Mouse (Mus musculus): Measurements from ENCODE around the gene Sec61b. TPM values are rescaled to one million over a fixed set of nuclear protein-coding genes. Genes with fewer than 3 reads are reported as not detected.
A peak's percentile ranks its signal among the peaks of the same experiment; 100 is the strongest.

Sec61b gene
- 412 and 566 TPM in 2 replicates for polyA plus RNA-seq (2014; fragmentation: Nextera tagmentation; extraction: Ambion mirVana)

- Histone ChIP-seq H3K4me1 (ENCODE audit: control insufficient read depth, insufficient read depth, low read length) (peaks cover 14% of the 10 kb centered on the region), H3K9me3 (ENCODE audit: control insufficient read depth, low read length) (no peaks in the 10 kb centered on the region), H3K36me3 (ENCODE audit: control insufficient read depth, insufficient read depth, low read length) (peaks cover 61% of the 10 kb centered on the region), H3K4me3 (ENCODE audit: low read length) (peak within 1 kb of the TSS; percentile 63), H3K9ac (ENCODE audit: low read depth, low read length) (peak within 1 kb of the TSS; percentile 71), H3K27me3 (ENCODE audit: control insufficient read depth, insufficient read depth, low read length) (no peaks in the 10 kb centered on the region), H3K27ac (ENCODE audit: low read depth, low read length) (peak within 1 kb of the TSS; percentile 85), H3K4me2 (replicated peaks; ENCODE audit: low read depth, low read length) (peak within 1 kb of the TSS; percentile 77)
- under 1% methylated on average over 58 of the region's 58 CpGs for WGBS
- ATAC-seq (ENCODE audit: low FRiP score, low TSS enrichment) = peak; percentile 97
Measured at GRCm38 (mm10) chr4:47473968-47474729, at the start of gene Sec61b, which contains the start of gene Alg2. Gene Sec61b, plus strand, starts transcription at chr4:47474658. Gene Alg2, minus strand, starts transcription at chr4:47474333.

- no peak for ATAC-seq (ENCODE audit: low FRiP score, low TSS enrichment)
- 0 out of 2 replicates have a peak, but pooled peaks cover 5% of the 10 kb centered on the region for H3K27me3 ChIP-seq (ENCODE audit: control insufficient read depth, insufficient read depth, low read length)
Measured at GRCm38 (mm10) chr4:47425247-47425830, 49.1 kb upstream of the Sec61b start.

GRCm38 (mm10) chr4:47427606-47428005 lies 46.9 kb upstream of the Sec61b start:
- WGBS = 71% methylated on average over 3 of the region's 3 CpGs

More at GRCm38 (mm10) chr4:47425247-47425830, 49.1 kb upstream of the Sec61b start:
- no peaks in the 10 kb centered on the region for H3K9me3 ChIP-seq (ENCODE audit: control insufficient read depth, low read length)
- H3K9ac ChIP-seq (ENCODE audit: low read depth, low read length) = no peak overlapping the region
- H3K27ac ChIP-seq (ENCODE audit: low read depth, low read length) = no peak overlapping the region
- no peak overlapping the region for H3K4me2 ChIP-seq (replicated peaks; ENCODE audit: low read depth, low read length)
- 80% methylated on average over 16 of the region's 16 CpGs for WGBS
- peaks cover 16% of the 10 kb centered on the region for H3K4me1 ChIP-seq (ENCODE audit: control insufficient read depth, insufficient read depth, low read length)
- no peaks in the 10 kb centered on the region for H3K36me3 ChIP-seq (ENCODE audit: control insufficient read depth, insufficient read depth, low read length)
- no peak overlapping the region for H3K4me3 ChIP-seq (ENCODE audit: low read length)

GRCm38 (mm10) chr4:47430557-47430956 lies 43.9 kb upstream of the Sec61b start:
- Histone ChIP-seq H3K4me3 (ENCODE audit: low read length) (no peak overlapping the region), H3K27ac (ENCODE audit: low read depth, low read length) (no peak overlapping the region), H3K36me3 (ENCODE audit: control insufficient read depth, insufficient read depth, low read length) (no peaks in the 10 kb centered on the region), H3K9ac (ENCODE audit: low read depth, low read length) (no peak overlapping the region), H3K9me3 (ENCODE audit: control insufficient read depth, low read length) (no peaks in the 10 kb centered on the region), H3K27me3 (ENCODE audit: control insufficient read depth, insufficient read depth, low read length) (0 out of 2 replicates have a peak, but pooled peaks cover 5% of the 10 kb centered on the region), H3K4me2 (replicated peaks; ENCODE audit: low read depth, low read length) (no peak overlapping the region), H3K4me1 (ENCODE audit: control insufficient read depth, insufficient read depth, low read length) (no peaks in the 10 kb centered on the region; the same call in 1 of the 2 replicates)
- no peak for ATAC-seq (ENCODE audit: low FRiP score, low TSS enrichment)
- 49% methylated on average over 6 of the region's 6 CpGs for WGBS

More at GRCm38 (mm10) chr4:47427606-47428005, 46.9 kb upstream of the Sec61b start:
- no peaks in the 10 kb centered on the region for H3K36me3 ChIP-seq (ENCODE audit: control insufficient read depth, insufficient read depth, low read length)
- H3K9ac ChIP-seq (ENCODE audit: low read depth, low read length) = no peak overlapping the region
- no peak overlapping the region for H3K4me2 ChIP-seq (replicated peaks; ENCODE audit: low read depth, low read length)
- H3K27ac ChIP-seq (ENCODE audit: low read depth, low read length) = no peak overlapping the region
- no peaks in the 10 kb centered on the region for H3K9me3 ChIP-seq (ENCODE audit: control insufficient read depth, low read length)
- no peak for ATAC-seq (ENCODE audit: low FRiP score, low TSS enrichment)
- H3K4me3 ChIP-seq (ENCODE audit: low read length) = no peak overlapping the region
- peaks cover 16% of the 10 kb centered on the region for H3K4me1 ChIP-seq (ENCODE audit: control insufficient read depth, insufficient read depth, low read length)
- H3K27me3 ChIP-seq (ENCODE audit: control insufficient read depth, insufficient read depth, low read length) = 0 out of 2 replicates have a peak, but pooled peaks cover 5% of the 10 kb centered on the region

GRCm38 (mm10) chr4:47431081-47431480 lies 43.4 kb upstream of the Sec61b start:
- Histone ChIP-seq H3K4me1 (ENCODE audit: control insufficient read depth, insufficient read depth, low read length) (peaks cover 2% of the 10 kb centered on the region; the same call in 1 of the 2 replicates), H3K36me3 (ENCODE audit: control insufficient read depth, insufficient read depth, low read length) (no peaks in the 10 kb centered on the region), H3K27ac (ENCODE audit: low read depth, low read length) (no peak overlapping the region), H3K4me3 (ENCODE audit: low read length) (no peak overlapping the region), H3K9me3 (ENCODE audit: control insufficient read depth, low read length) (no peaks in the 10 kb centered on the region), H3K4me2 (replicated peaks; ENCODE audit: low read depth, low read length) (no peak overlapping the region), H3K27me3 (ENCODE audit: control insufficient read depth, insufficient read depth, low read length) (0 out of 2 replicates have a peak, but pooled peaks cover 5% of the 10 kb centered on the region), H3K9ac (ENCODE audit: low read depth, low read length) (no peak overlapping the region)
- 86% methylated on average over 5 of the region's 5 CpGs for WGBS
- no peak for ATAC-seq (ENCODE audit: low FRiP score, low TSS enrichment)

GRCm38 (mm10) chr4:47432766-47433165 lies 41.7 kb upstream of the Sec61b start:
- ATAC-seq (ENCODE audit: low FRiP score, low TSS enrichment) = no peak
- Histone ChIP-seq H3K27ac (ENCODE audit: low read depth, low read length) (no peak overlapping the region), H3K27me3 (ENCODE audit: control insufficient read depth, insufficient read depth, low read length) (peaks cover 3% of the 10 kb centered on the region), H3K9ac (ENCODE audit: low read depth, low read length) (no peak overlapping the region), H3K9me3 (ENCODE audit: control insufficient read depth, low read length) (no peaks in the 10 kb centered on the region), H3K4me3 (ENCODE audit: low read length) (no peak overlapping the region), H3K36me3 (ENCODE audit: control insufficient read depth, insufficient read depth, low read length) (no peaks in the 10 kb centered on the region), H3K4me1 (ENCODE audit: control insufficient read depth, insufficient read depth, low read length) (peaks cover 2% of the 10 kb centered on the region; the same call in 1 of the 2 replicates), H3K4me2 (replicated peaks; ENCODE audit: low read depth, low read length) (no peak overlapping the region)
- WGBS = 78% methylated on average over 7 of the region's 7 CpGs

GRCm38 (mm10) chr4:47435131-47435530 lies 39.3 kb upstream of the Sec61b start:
- no peak for ATAC-seq (ENCODE audit: low FRiP score, low TSS enrichment)
- WGBS = 67% methylated on average over 12 of the region's 12 CpGs
- Histone ChIP-seq H3K36me3 (ENCODE audit: control insufficient read depth, insufficient read depth, low read length) (no peaks in the 10 kb centered on the region), H3K9ac (ENCODE audit: low read depth, low read length) (no peak overlapping the region), H3K4me2 (replicated peaks; ENCODE audit: low read depth, low read length) (no peak overlapping the region), H3K9me3 (ENCODE audit: control insufficient read depth, low read length) (no peaks in the 10 kb centered on the region), H3K4me1 (ENCODE audit: control insufficient read depth, insufficient read depth, low read length) (peaks cover 2% of the 10 kb centered on the region; the same call in 1 of the 2 replicates), H3K4me3 (ENCODE audit: low read length) (no peak overlapping the region), H3K27me3 (ENCODE audit: control insufficient read depth, insufficient read depth, low read length) (peaks cover 3% of the 10 kb centered on the region), H3K27ac (ENCODE audit: low read depth, low read length) (no peak overlapping the region)

- Histone ChIP-seq H3K36me3 (ENCODE audit: control insufficient read depth, insufficient read depth, low read length) (no peaks in the 10 kb centered on the region), H3K9ac (ENCODE audit: low read depth, low read length) (no peak overlapping the region), H3K27ac (ENCODE audit: low read depth, low read length) (no peak overlapping the region), H3K4me3 (ENCODE audit: low read length) (no peak overlapping the region), H3K27me3 (ENCODE audit: control insufficient read depth, insufficient read depth, low read length) (peaks cover 3% of the 10 kb centered on the region), H3K9me3 (ENCODE audit: control insufficient read depth, low read length) (no peaks in the 10 kb centered on the region), H3K4me1 (ENCODE audit: control insufficient read depth, insufficient read depth, low read length) (peaks cover 2% of the 10 kb centered on the region; the same call in 1 of the 2 replicates), H3K4me2 (replicated peaks; ENCODE audit: low read depth, low read length) (no peak overlapping the region)
- ATAC-seq (ENCODE audit: low FRiP score, low TSS enrichment) = no peak
- 58% methylated on average over 28 of the region's 28 CpGs for WGBS
Measured at GRCm38 (mm10) chr4:47435566-47436360, 38.7 kb upstream of the Sec61b start.

Data from kidney, embryonic 14.5 days (tissue).